Mouse (Mus musculus): ENCODE results near the gene Kif27.
"Not testable (repeated sequence)": the region's sequence is repeated elsewhere in the genome, so short reads cannot be mapped to it uniquely, and the experiment has no call there.

Gene Kif27

GRCm38 (mm10) chr13:58358629-58359303 is at the start of gene Kif27:
TSS of gene Kif27 (minus strand) at chr13:58359122.
- peak; percentile 89 to 92 for DNase-seq

- DNase-seq, result not testable (repeated sequence)
Measured at GRCm38 (mm10) chr13:58403243-58403642, 44.3 kb upstream of the Kif27 start, which contains the start of gene Hnrnpk. TSS of gene Hnrnpk (minus strand) at chr13:58403343.

- peak in 1 of 2 experiments; percentile 93 for DNase-seq
Measured at GRCm38 (mm10) chr13:58402744-58403110, 43.8 kb upstream of the Kif27 start.

GRCm38 (mm10) chr13:58402003-58402743 is 43.3 kb upstream of the Kif27 start, which contains the start of gene Rmi1:
TSS of gene Rmi1 (plus strand) at chr13:58402248.
- DNase-seq, result peak; percentile 98

- DNase-seq, result peak; percentile 85 to 86
Measured at GRCm38 (mm10) chr13:58401135-58402002, 42.4 kb upstream of the Kif27 start.

- no peak for DNase-seq
Measured at GRCm38 (mm10) chr13:58400576-58400975, 41.7 kb upstream of the Kif27 start.

GRCm38 (mm10) chr13:58397651-58398050 is 38.7 kb upstream of the Kif27 start:
- DNase-seq, result no peak

- not testable (repeated sequence) for DNase-seq
Measured at GRCm38 (mm10) chr13:58394392-58394791, 35.5 kb upstream of the Kif27 start.

GRCm38 (mm10) chr13:58389324-58389951 is 30.5 kb upstream of the Kif27 start:
- no peak for DNase-seq

- DNase-seq, result no peak
Measured at GRCm38 (mm10) chr13:58388379-58388778, 29.5 kb upstream of the Kif27 start.

- DNase-seq, result peak; percentile 66 to 85
Measured at GRCm38 (mm10) chr13:58387948-58388347, 29.0 kb upstream of the Kif27 start.

- no peak for DNase-seq
Measured at GRCm38 (mm10) chr13:58385547-58385920, 26.6 kb upstream of the Kif27 start.

GRCm38 (mm10) chr13:58384779-58385546 is 26.0 kb upstream of the Kif27 start, which contains the start of gene 2210016F16Rik:
TSS of gene 2210016F16Rik (minus strand) at chr13:58385225.
- peak; percentile 79 to 84 for DNase-seq

- no peak for DNase-seq
Measured at GRCm38 (mm10) chr13:58384371-58384770, 25.4 kb upstream of the Kif27 start.

- no peak for DNase-seq
Measured at GRCm38 (mm10) chr13:58373153-58373470, 14.2 kb upstream of the Kif27 start.

- DNase-seq, result peak; percentile 40 to 62
Measured at GRCm38 (mm10) chr13:58372278-58373152, 13.6 kb upstream of the Kif27 start.

- no peak for DNase-seq
Measured at GRCm38 (mm10) chr13:58368835-58369234, 9.9 kb upstream of the Kif27 start.

- no peak for DNase-seq
Measured at GRCm38 (mm10) chr13:58367641-58368040, 8.7 kb upstream of the Kif27 start.

GRCm38 (mm10) chr13:58366373-58366772 is 7.5 kb upstream of the Kif27 start:
- DNase-seq, result no peak

- DNase-seq, result not testable (repeated sequence)
Measured at GRCm38 (mm10) chr13:58365179-58365578, 6.3 kb upstream of the Kif27 start.

Data from lung, postnatal 4 days (tissue).